Mouse (Mus musculus) lung, postnatal 36 days (tissue): ENCODE measurements around the gene Ranbp9.

Experiments
- DNase-seq: peaks from one replicate; pipeline ENCODE4 v3.0.0; 2022; ENCODE audit warnings: mixed read lengths

Gene Ranbp9

GRCm38 (mm10) chr13:43356346-43357125 is 124.5 kb downstream of the Ranbp9 start:
- DNase-seq, result no peak

GRCm38 (mm10) chr13:43354362-43354761 is 126.7 kb downstream of the Ranbp9 start:
- no peak for DNase-seq

GRCm38 (mm10) chr13:43353356-43353755 is 127.7 kb downstream of the Ranbp9 start:
- DNase-seq, result no peak
